Comparison of ENCODE assay signal across 12 mouse cellular contexts in the genomic region with DNA sequence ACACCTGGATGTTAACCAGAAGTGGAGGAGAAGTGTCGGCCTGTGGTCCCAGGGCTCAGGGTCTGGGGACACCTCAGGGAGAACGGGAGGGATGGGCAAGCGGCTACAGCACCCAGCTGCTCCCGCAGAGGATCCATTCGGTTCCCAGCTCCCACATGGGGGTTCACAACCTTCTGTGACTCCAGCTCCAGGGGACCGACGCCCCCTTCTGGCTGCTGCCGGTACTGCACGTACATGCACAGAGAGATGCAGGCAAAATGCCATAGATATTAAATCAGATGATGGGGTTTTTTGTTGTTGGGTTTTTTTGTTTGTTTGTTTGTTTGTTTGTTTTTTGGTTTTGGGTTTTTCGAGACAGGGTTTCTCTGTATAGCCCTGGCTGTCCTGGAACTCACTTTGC. TPM values are rescaled to one million over a fixed set of nuclear protein-coding genes. Genes with fewer than 3 reads are reported as not detected.
DNase-seq lines count a peak whose midpoint lies in the region; ATAC-seq and TF ChIP-seq lines count a peak whose summit lies in the region.
"Had no signal": no experiment of that assay in that cellular context is flagged by ENCODE, and none has a peak within 500 bp of the region (broad histone marks: within the 10 kb centered on the region; RNA-seq: fewer than 3 reads in every experiment).

No protein-coding gene starts in this region.

- H3K36me3 ChIP-seq in kidney, adult 2 months (ENCODE audit: control insufficient read depth, insufficient read depth, low read length) = no peaks in the 10 kb centered on the region
- H3K36me3 ChIP-seq in kidney, embryonic 16.5 days (ENCODE audit: insufficient read depth, low read length) = peaks cover 29% of the 10 kb centered on the region
- peaks cover 13% of the 10 kb centered on the region for H3K36me3 ChIP-seq in thymus, adult 2 months (ENCODE audit: control insufficient read depth, insufficient read depth, low read length)
- H3K36me3 ChIP-seq in heart, embryonic 11.5 days (ENCODE audit: control insufficient read depth, insufficient read depth, low read length) = peaks cover 21% of the 10 kb centered on the region

- no peaks in the 10 kb centered on the region for H3K27me3 ChIP-seq in kidney, adult 2 months (replicated peaks; ENCODE audit: control insufficient read depth, insufficient read depth, low read length)
- H3K27me3 ChIP-seq in kidney, embryonic 16.5 days (ENCODE audit: insufficient read depth, low read length) = no peaks in the 10 kb centered on the region
- no peaks in the 10 kb centered on the region for H3K27me3 ChIP-seq in thymus, adult 2 months (ENCODE audit: control insufficient read depth, insufficient read depth, low read length)
- peaks cover 2% of the 10 kb centered on the region for H3K27me3 ChIP-seq in heart, embryonic 11.5 days (ENCODE audit: control insufficient read depth, insufficient read depth, low read length)
- H3K27me3 ChIP-seq: limb, embryonic 12.5 days; midbrain, embryonic 15.5 days had no signal

- no peaks in the 10 kb centered on the region for H3K9me3 ChIP-seq in kidney, embryonic 16.5 days (ENCODE audit: low read length)
- H3K9me3 ChIP-seq in heart, embryonic 11.5 days (replicated peaks; ENCODE audit: control insufficient read depth, low read length) = no peaks in the 10 kb centered on the region
- H3K9me3 ChIP-seq: limb, embryonic 12.5 days; midbrain, embryonic 15.5 days had no signal

- H3K27ac ChIP-seq in kidney, adult 2 months (ENCODE audit: insufficient read depth, low read depth, low read length) = no peak overlapping the region
- no peak overlapping the region for H3K27ac ChIP-seq in kidney, embryonic 16.5 days (ENCODE audit: low read length)
- H3K27ac ChIP-seq in thymus, adult 2 months (ENCODE audit: control insufficient read depth, insufficient read depth, low read length) = no peak overlapping the region
- no peak overlapping the region for H3K27ac ChIP-seq in cortical plate, adult 2 months (ENCODE audit: insufficient read depth, low read length)
- H3K27ac ChIP-seq in heart, embryonic 11.5 days (ENCODE audit: low read depth, low read length) = no peak overlapping the region
- H3K27ac ChIP-seq: limb, embryonic 12.5 days; midbrain, embryonic 15.5 days had no signal

- ATAC-seq in kidney, embryonic 16.5 days (ENCODE audit: low FRiP score, low TSS enrichment) = no peak
- no peak for ATAC-seq in heart, embryonic 11.5 days (replicated peaks; ENCODE audit: insufficient number of reproducible peaks, low FRiP score, low TSS enrichment)
- ATAC-seq: midbrain, embryonic 15.5 days had no signal

- peak; percentile 45 for TF ChIP-seq CTCF in kidney, adult 2 months (conservative IDR thresholded peaks at IDR 0.05; ENCODE audit: insufficient read depth, insufficient read length, low read depth, low read length)
- peak; percentile 86; the same call in 1 of the 2 replicates for TF ChIP-seq CTCF in thymus, adult 2 months (IDR thresholded peaks at IDR 0.05; ENCODE audit: borderline replicate concordance, control insufficient read depth, extremely low read depth, insufficient read depth, low read length, poor library complexity)
- peak; percentile 31; the same call in 1 of the 2 replicates for TF ChIP-seq CTCF in cortical plate, adult 2 months (IDR thresholded peaks at IDR 0.05; ENCODE audit: extremely low read depth, insufficient read depth, low read length)

- no peak overlapping the region for H3K9ac ChIP-seq in kidney, embryonic 16.5 days (replicated peaks; ENCODE audit: low read length)
- H3K9ac ChIP-seq in heart, embryonic 11.5 days (ENCODE audit: low read depth, low read length) = no peak overlapping the region
- H3K9ac ChIP-seq: limb, embryonic 12.5 days; midbrain, embryonic 15.5 days had no signal

- TF ChIP-seq POLR2A in kidney, adult 2 months (IDR thresholded peaks at IDR 0.05; ENCODE audit: low read depth, low read length) = no peak
- TF ChIP-seq POLR2A in thymus, adult 2 months (IDR thresholded peaks at IDR 0.05; ENCODE audit: control insufficient read depth, extremely low read depth, insufficient read depth, low read length, poor library complexity) = no peak
- TF ChIP-seq POLR2A in cortical plate, adult 2 months (IDR thresholded peaks at IDR 0.05; ENCODE audit: extremely low read depth, insufficient read depth, low read length) = no peak

- 49% methylated on average over 10 of the region's 10 CpGs for WGBS in kidney, adult 2 months
- WGBS in kidney, embryonic 16.5 days = 53% methylated on average over 10 of the region's 10 CpGs
- WGBS in thymus, adult 2 months = 58% methylated on average over 10 of the region's 10 CpGs
- WGBS in heart, embryonic 11.5 days (ENCODE audit: insufficient replicate concordance) = 37% methylated on average over 10 of the region's 10 CpGs

- no peak for DNase-seq in kidney, adult 2 months
- DNase-seq in thymus, adult 2 months = peak; percentile 35
- no peak for DNase-seq in thymus, postnatal 0 days (ENCODE audit: low spot score)
- DNase-seq in testis, postnatal 14 days (ENCODE audit: low spot score) = peak; percentile 84
- DNase-seq in embryo, embryonic 11 days = no peak
- DNase-seq: kidney, adult 11 months; right cerebral cortex, adult 18-20 months had no signal

- no peak overlapping the region for H3K4me2 ChIP-seq in kidney, embryonic 16.5 days (replicated peaks; ENCODE audit: low read depth, low read length)
- no peak overlapping the region for H3K4me2 ChIP-seq in heart, embryonic 11.5 days
- H3K4me2 ChIP-seq: limb, embryonic 12.5 days; midbrain, embryonic 15.5 days had no signal

- no peak overlapping the region for H3K4me3 ChIP-seq in kidney, adult 2 months (ENCODE audit: insufficient read depth, low read depth, low read length)
- no peak overlapping the region for H3K4me3 ChIP-seq in kidney, embryonic 16.5 days (ENCODE audit: low read length)
- H3K4me3 ChIP-seq in thymus, adult 2 months (ENCODE audit: control insufficient read depth, insufficient read depth, low read length) = no peak overlapping the region
- H3K4me3 ChIP-seq in cortical plate, adult 2 months (ENCODE audit: insufficient read depth, low read length) = no peak overlapping the region
- H3K4me3 ChIP-seq in heart, embryonic 11.5 days (ENCODE audit: low read depth, low read length) = no peak overlapping the region
- H3K4me3 ChIP-seq: limb, embryonic 12.5 days; midbrain, embryonic 15.5 days had no signal

- no peaks in the 10 kb centered on the region for H3K4me1 ChIP-seq in kidney, adult 2 months (ENCODE audit: control insufficient read depth, insufficient read depth, low read length)
- H3K4me1 ChIP-seq in kidney, embryonic 16.5 days (ENCODE audit: insufficient read depth, low read length) = peaks cover 5% of the 10 kb centered on the region; the same call in 1 of the 2 replicates
- H3K4me1 ChIP-seq in thymus, adult 2 months (replicated peaks; ENCODE audit: control insufficient read depth, insufficient read depth, low read length) = peaks cover under 1% of the 10 kb centered on the region
- H3K4me1 ChIP-seq in cortical plate, adult 2 months (ENCODE audit: control insufficient read depth, insufficient read depth, low read length) = no peaks in the 10 kb centered on the region
- no peaks in the 10 kb centered on the region for H3K4me1 ChIP-seq in heart, embryonic 11.5 days (ENCODE audit: control insufficient read depth, insufficient read depth, low read length)

RNA-seq across cellular contexts. Expression of gene Mex3d, which starts 9.7 kb away (rescaled TPM):
- polyA plus RNA-seq in kidney, adult 2 months (2012; rRNA removed) = 7.9 and 11.9 TPM in 2 replicates
- polyA plus RNA-seq in kidney, embryonic 16.5 days (2015; fragmentation: Nextera tagmentation; extraction: Ambion mirVana) = 3.8 and 5.1 TPM in 2 replicates
- 34.9 and 38.2 TPM in 2 replicates for polyA plus RNA-seq in thymus, adult 2 months (2012; rRNA removed)
- polyA plus RNA-seq in thymus, postnatal 0 days (2015; fragmentation: Nextera tagmentation; extraction: Ambion mirVana) = 3.2 and 4.7 TPM in 2 replicates
- polyA plus RNA-seq in cortical plate, adult 2 months (2012; rRNA removed) = 13.8 and 14.3 TPM in 2 replicates
- polyA plus RNA-seq in heart, embryonic 11.5 days (2014; fragmentation: Nextera tagmentation; extraction: Ambion mirVana) = 4.0 and 6.4 TPM in 2 replicates

RNA-seq across cellular contexts. Expression of gene Plk5, which starts 21.5 kb away (rescaled TPM):
- polyA plus RNA-seq in kidney, adult 2 months (2012; rRNA removed) = 1.8 and 2.0 TPM in 2 replicates
- polyA plus RNA-seq in kidney, embryonic 16.5 days (2015; fragmentation: Nextera tagmentation; extraction: Ambion mirVana) = 0.97 and 1.2 TPM in 2 replicates
- polyA plus RNA-seq in thymus, adult 2 months (2012; rRNA removed) = 0.17 and 0.22 TPM in 2 replicates
- polyA plus RNA-seq in thymus, postnatal 0 days (2015; fragmentation: Nextera tagmentation; extraction: Ambion mirVana) = 0.17 and 0.21 TPM in 2 replicates
- polyA plus RNA-seq in cortical plate, adult 2 months (2012; rRNA removed) = 36.3 and 40.3 TPM in 2 replicates
- polyA plus RNA-seq in heart, embryonic 11.5 days (2014; fragmentation: Nextera tagmentation; extraction: Ambion mirVana) = not detected in 2 replicates

RNA-seq across cellular contexts. Expression of gene Mbd3, which starts 21.6 kb away (rescaled TPM):
- polyA plus RNA-seq in kidney, adult 2 months (2012; rRNA removed) = 143 and 151 TPM in 2 replicates
- polyA plus RNA-seq in kidney, embryonic 16.5 days (2015; fragmentation: Nextera tagmentation; extraction: Ambion mirVana) = 266 and 277 TPM in 2 replicates
- polyA plus RNA-seq in thymus, adult 2 months (2012; rRNA removed) = 268 and 290 TPM in 2 replicates
- polyA plus RNA-seq in thymus, postnatal 0 days (2015; fragmentation: Nextera tagmentation; extraction: Ambion mirVana) = 151 and 166 TPM in 2 replicates
- polyA plus RNA-seq in cortical plate, adult 2 months (2012; rRNA removed) = 186 and 210 TPM in 2 replicates
- polyA plus RNA-seq in heart, embryonic 11.5 days (2014; fragmentation: Nextera tagmentation; extraction: Ambion mirVana) = 151 and 171 TPM in 2 replicates

RNA-seq across cellular contexts. Expression of gene Uqcr11, which starts 28.9 kb away (rescaled TPM):
- 3,960 and 3,968 TPM in 2 replicates for polyA plus RNA-seq in kidney, adult 2 months (2012; rRNA removed)
- 840 and 906 TPM in 2 replicates for polyA plus RNA-seq in kidney, embryonic 16.5 days (2015; fragmentation: Nextera tagmentation; extraction: Ambion mirVana)
- 1,246 and 1,699 TPM in 2 replicates for polyA plus RNA-seq in thymus, adult 2 months (2012; rRNA removed)
- 635 and 689 TPM in 2 replicates for polyA plus RNA-seq in thymus, postnatal 0 days (2015; fragmentation: Nextera tagmentation; extraction: Ambion mirVana)
- 1,456 and 1,595 TPM in 2 replicates for polyA plus RNA-seq in cortical plate, adult 2 months (2012; rRNA removed)
- 1,161 and 1,177 TPM in 2 replicates for polyA plus RNA-seq in heart, embryonic 11.5 days (2014; fragmentation: Nextera tagmentation; extraction: Ambion mirVana)

RNA-seq across cellular contexts. Expression of gene Adamtsl5, which starts 29.5 kb away (rescaled TPM):
- 5.5 and 7.4 TPM in 2 replicates for polyA plus RNA-seq in kidney, adult 2 months (2012; rRNA removed)
- polyA plus RNA-seq in kidney, embryonic 16.5 days (2015; fragmentation: Nextera tagmentation; extraction: Ambion mirVana) = 4.8 and 5.4 TPM in 2 replicates
- 4.6 and 9.0 TPM in 2 replicates for polyA plus RNA-seq in thymus, adult 2 months (2012; rRNA removed)
- 1.0 and 1.1 TPM in 2 replicates for polyA plus RNA-seq in thymus, postnatal 0 days (2015; fragmentation: Nextera tagmentation; extraction: Ambion mirVana)
- 7.9 and 9.4 TPM in 2 replicates for polyA plus RNA-seq in cortical plate, adult 2 months (2012; rRNA removed)
- polyA plus RNA-seq in heart, embryonic 11.5 days (2014; fragmentation: Nextera tagmentation; extraction: Ambion mirVana) = 2.4 and 3.7 TPM in 2 replicates

Comparison
In these comparisons a context has a peak if more than half of its experiments do, and no peak if none do; other contexts are left out.
1. DNase-seq: peak in thymus, adult 2 months (single experiment) and testis, postnatal 14 days (single experiment); none in kidney, adult 2 months (single experiment), thymus, postnatal 0 days (single experiment) and embryo, embryonic 11 days (single experiment).
2. CTCF ChIP-seq: peak in every context shown above with its lines; median percentile 86 in thymus, adult 2 months; 45 in kidney, adult 2 months; 31 in cortical plate, adult 2 months.
3. RNA of gene Plk5, which starts 21.5 kb away (polyA plus RNA-seq): 36.3 to 40.3 TPM in cortical plate, adult 2 months; 1.8 to 2.0 TPM in kidney, adult 2 months, 0.97 to 1.2 TPM in kidney, embryonic 16.5 days, 0.17 to 0.22 TPM in thymus, adult 2 months, 0.17 to 0.21 TPM in thymus, postnatal 0 days and not detected in heart, embryonic 11.5 days; every median in the first group is over 10 times any median in the second.